Mouse (Mus musculus): Measurements from ENCODE around the gene Gins1. TPM values are rescaled to one million over a fixed set of nuclear protein-coding genes. Genes with fewer than 3 reads are reported as not detected.
"Not testable (repeated sequence)": the region's sequence is repeated elsewhere in the genome, so short reads cannot be mapped to it uniquely, and the experiment has no call there.

Gene Gins1
- polyA plus RNA-seq, 1 experiment = 0.39 TPM

GRCm38 (mm10) chr2:150922165-150922564 lies 17.0 kb downstream of the Gins1 start:
- Histone ChIP-seq H3K4me1 (ENCODE audit: control insufficient read depth, insufficient read depth, low read length) (no peaks in the 10 kb centered on the region), H3K4me3 (replicated peaks; ENCODE audit: extremely low read depth, low read depth, low read length) (no peak overlapping the region)
- no peak for DNase-seq
- TF ChIP-seq CTCF (IDR thresholded peaks at IDR 0.05; ENCODE audit: insufficient read depth, low read length) = no peak
- TF ChIP-seq POLR2A (IDR thresholded peaks at IDR 0.05; ENCODE audit: borderline replicate concordance, extremely low read depth, low read depth, low read length) = no peak
- WGBS = 80% methylated on average over 4 of the region's 4 CpGs

GRCm38 (mm10) chr2:150923026-150923425 lies 17.8 kb downstream of the Gins1 start:
- no peak for DNase-seq
- TF ChIP-seq CTCF (IDR thresholded peaks at IDR 0.05; ENCODE audit: insufficient read depth, low read length) (no peak), POLR2A (IDR thresholded peaks at IDR 0.05; ENCODE audit: borderline replicate concordance, extremely low read depth, low read depth, low read length) (no peak)
- Histone ChIP-seq H3K4me1 (ENCODE audit: control insufficient read depth, insufficient read depth, low read length) (no peaks in the 10 kb centered on the region), H3K4me3 (replicated peaks; ENCODE audit: extremely low read depth, low read depth, low read length) (no peak overlapping the region)
- WGBS = 93% methylated on average over 3 of the region's 3 CpGs

- H3K4me1 ChIP-seq (ENCODE audit: control insufficient read depth, insufficient read depth, low read length) = no peaks in the 10 kb centered on the region
- DNase-seq = no peak
- WGBS = 87% methylated on average over 7 of the region's 7 CpGs
- no peak for TF ChIP-seq POLR2A (IDR thresholded peaks at IDR 0.05; ENCODE audit: borderline replicate concordance, extremely low read depth, low read depth, low read length)
- TF ChIP-seq CTCF (IDR thresholded peaks at IDR 0.05; ENCODE audit: insufficient read depth, low read length) = no peak
- no peak overlapping the region for H3K4me3 ChIP-seq (replicated peaks; ENCODE audit: extremely low read depth, low read depth, low read length)
Measured at GRCm38 (mm10) chr2:150923505-150923904, 18.3 kb downstream of the Gins1 start.

DNA sequence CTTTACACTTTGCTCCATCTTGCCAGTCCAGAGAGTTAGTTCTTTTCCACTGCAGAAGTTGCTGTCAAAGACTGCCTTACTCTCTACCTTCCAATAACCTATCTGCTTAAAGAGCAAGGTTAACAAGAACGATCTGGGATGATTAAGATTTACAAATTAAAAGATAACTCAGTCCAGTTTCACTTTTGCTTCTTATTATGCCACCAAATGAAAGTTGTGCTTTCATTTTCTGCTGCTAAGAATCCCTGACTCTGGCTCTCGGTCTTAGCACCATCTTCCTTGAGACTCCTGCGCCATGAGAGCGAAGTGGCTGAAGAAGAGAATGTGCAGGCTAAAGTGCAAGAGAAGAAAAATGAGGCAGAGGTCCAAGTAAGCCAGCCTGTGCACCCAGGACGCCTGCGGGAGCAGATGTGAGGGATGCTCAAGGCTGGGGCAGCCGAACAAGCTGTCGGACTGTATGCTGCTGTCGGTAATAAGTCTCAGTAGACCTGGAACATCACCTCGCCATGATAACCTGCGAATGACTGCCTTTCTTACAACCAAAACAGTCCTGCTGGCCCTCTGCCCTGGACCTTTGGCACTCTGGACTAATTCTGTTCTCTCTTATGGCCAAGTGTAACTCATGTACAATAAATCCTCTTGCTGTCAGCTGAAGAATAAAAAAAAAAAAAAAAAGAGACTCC lies 22.0 kb downstream of the Gins1 start:
- Histone ChIP-seq H3K4me3 (replicated peaks; ENCODE audit: extremely low read depth, low read depth, low read length) (no peak overlapping the region), H3K4me1 (ENCODE audit: control insufficient read depth, insufficient read depth, low read length) (no peaks in the 10 kb centered on the region)
- DNase-seq = no peak
- WGBS = 83% methylated on average over 11 of the region's 11 CpGs
- TF ChIP-seq POLR2A (IDR thresholded peaks at IDR 0.05; ENCODE audit: borderline replicate concordance, extremely low read depth, low read depth, low read length) (no peak), CTCF (IDR thresholded peaks at IDR 0.05; ENCODE audit: insufficient read depth, low read length) (no peak)

- H3K4me3 ChIP-seq (replicated peaks; ENCODE audit: extremely low read depth, low read depth, low read length) = no peak overlapping the region
- no peak for DNase-seq
- TF ChIP-seq POLR2A (IDR thresholded peaks at IDR 0.05; ENCODE audit: borderline replicate concordance, extremely low read depth, low read depth, low read length) (no peak), CTCF (IDR thresholded peaks at IDR 0.05; ENCODE audit: insufficient read depth, low read length) (no peak)
- H3K4me1 ChIP-seq (ENCODE audit: control insufficient read depth, insufficient read depth, low read length) = no peaks in the 10 kb centered on the region
- 81% methylated on average over 6 of the region's 6 CpGs for WGBS
Measured at GRCm38 (mm10) chr2:150929156-150929555, 24.0 kb downstream of the Gins1 start.

DNA sequence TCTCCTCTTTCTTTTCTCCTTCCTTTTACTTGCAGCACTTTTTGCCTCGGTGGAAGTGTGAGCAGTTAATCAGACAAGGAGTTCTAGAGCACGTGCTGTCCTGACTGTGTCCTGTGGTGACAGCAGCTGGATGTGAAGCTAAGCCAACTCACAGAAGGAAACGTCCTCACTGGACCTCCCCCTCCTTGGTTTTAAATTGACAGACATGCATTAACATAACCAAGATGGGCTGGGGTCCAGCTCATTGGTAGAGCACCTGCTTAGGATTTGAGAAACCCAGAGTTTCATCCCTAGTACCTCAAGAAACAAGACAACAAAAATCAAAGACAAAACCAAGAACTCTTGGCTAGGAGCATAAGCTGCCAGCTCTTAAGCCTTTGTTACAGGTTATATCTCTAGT lies 25.6 kb downstream of the Gins1 start:
- WGBS = 59% methylated on average over 3 of the region's 3 CpGs
- TF ChIP-seq CTCF (IDR thresholded peaks at IDR 0.05; ENCODE audit: insufficient read depth, low read length) = no peak
- no peak for TF ChIP-seq POLR2A (IDR thresholded peaks at IDR 0.05; ENCODE audit: borderline replicate concordance, extremely low read depth, low read depth, low read length)
- Histone ChIP-seq H3K4me1 (ENCODE audit: control insufficient read depth, insufficient read depth, low read length) (no peaks in the 10 kb centered on the region), H3K4me3 (replicated peaks; ENCODE audit: extremely low read depth, low read depth, low read length) (no peak overlapping the region)
- DNase-seq = no peak

DNA sequence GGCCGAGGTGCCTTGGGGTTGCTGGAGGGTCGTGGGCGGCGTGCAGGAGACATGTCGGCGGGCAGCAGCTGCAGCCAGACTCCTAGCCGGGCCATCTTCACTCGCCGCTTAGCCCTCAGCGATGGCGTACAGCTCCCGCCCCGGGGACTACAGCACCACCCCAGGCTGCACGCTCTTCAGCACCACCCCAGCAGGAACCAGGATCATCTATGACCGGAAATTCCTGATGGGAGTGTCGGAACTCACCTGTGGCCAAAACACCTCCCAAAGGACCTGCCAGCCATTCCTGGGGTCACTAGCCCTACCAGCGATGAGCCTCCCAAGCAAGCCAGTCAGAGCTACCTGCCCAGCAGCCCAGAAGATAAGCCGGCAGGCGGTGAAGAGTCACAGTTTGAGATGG lies 28.3 kb downstream of the Gins1 start:
- no peaks in the 10 kb centered on the region for H3K4me1 ChIP-seq (ENCODE audit: control insufficient read depth, insufficient read depth, low read length)
- DNase-seq = no peak
- H3K4me3 ChIP-seq (replicated peaks; ENCODE audit: extremely low read depth, low read depth, low read length) = no peak overlapping the region
- no peak for TF ChIP-seq POLR2A (IDR thresholded peaks at IDR 0.05; ENCODE audit: borderline replicate concordance, extremely low read depth, low read depth, low read length)
- TF ChIP-seq CTCF (IDR thresholded peaks at IDR 0.05; ENCODE audit: insufficient read depth, low read length) = no peak
- 79% methylated on average over 19 of the region's 19 CpGs for WGBS

DNA sequence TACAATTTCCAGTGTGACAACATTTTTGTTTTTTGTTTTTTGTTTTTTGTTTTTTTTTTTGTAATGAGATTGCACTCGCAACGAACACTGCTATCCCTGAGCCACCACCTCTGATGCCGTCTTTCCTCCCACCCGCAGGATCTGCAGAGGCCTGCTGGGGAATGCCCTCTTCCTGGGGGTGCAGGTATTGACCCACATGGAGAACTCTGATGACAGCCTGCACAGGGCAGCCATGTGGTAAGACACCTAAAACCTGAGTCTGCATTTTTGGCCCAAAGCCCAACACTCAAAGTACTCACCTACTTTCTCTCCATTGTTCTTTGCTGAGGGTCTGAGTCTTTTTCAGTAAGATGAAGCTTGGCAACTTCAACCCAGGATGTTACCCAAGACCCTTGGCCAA lies 29.5 kb downstream of the Gins1 start:
- DNase-seq = no peak
- 93% methylated on average over 4 of the region's 4 CpGs for WGBS

DNA sequence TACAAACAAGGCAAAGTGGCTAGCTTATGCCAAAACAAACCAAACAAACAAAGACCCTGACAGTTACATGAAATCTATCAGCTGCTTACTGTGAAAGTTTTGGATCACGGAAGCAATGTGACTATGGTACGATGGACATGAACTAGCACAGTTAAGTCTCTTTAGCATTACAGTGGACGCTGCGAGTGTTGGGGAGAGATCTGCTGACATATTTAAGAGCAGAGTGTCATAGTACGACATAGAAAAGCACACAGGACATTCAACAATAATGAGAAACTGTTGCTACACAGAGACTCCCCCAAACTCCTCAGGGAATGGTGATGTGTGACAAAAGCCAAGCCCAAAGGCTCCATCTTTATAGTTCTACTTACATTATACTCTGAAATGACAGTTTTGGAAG lies 38.8 kb downstream of the Gins1 start:
- no peak for TF ChIP-seq POLR2A (IDR thresholded peaks at IDR 0.05; ENCODE audit: borderline replicate concordance, extremely low read depth, low read depth, low read length)
- no peak for TF ChIP-seq CTCF (IDR thresholded peaks at IDR 0.05; ENCODE audit: insufficient read depth, low read length)
- no peak for DNase-seq
- no peaks in the 10 kb centered on the region for H3K4me1 ChIP-seq (ENCODE audit: control insufficient read depth, insufficient read depth, low read length)
- 92% methylated on average over 5 of the region's 5 CpGs for WGBS
- H3K4me3 ChIP-seq (replicated peaks; ENCODE audit: extremely low read depth, low read depth, low read length) = no peak overlapping the region

More for the DNA sequence above, 29.5 kb downstream of the Gins1 start:
- Histone ChIP-seq H3K4me1 (ENCODE audit: control insufficient read depth, insufficient read depth, low read length) (no peaks in the 10 kb centered on the region), H3K4me3 (replicated peaks; ENCODE audit: extremely low read depth, low read depth, low read length) (no peak overlapping the region)
- TF ChIP-seq CTCF (IDR thresholded peaks at IDR 0.05; ENCODE audit: insufficient read depth, low read length) = no peak

DNA sequence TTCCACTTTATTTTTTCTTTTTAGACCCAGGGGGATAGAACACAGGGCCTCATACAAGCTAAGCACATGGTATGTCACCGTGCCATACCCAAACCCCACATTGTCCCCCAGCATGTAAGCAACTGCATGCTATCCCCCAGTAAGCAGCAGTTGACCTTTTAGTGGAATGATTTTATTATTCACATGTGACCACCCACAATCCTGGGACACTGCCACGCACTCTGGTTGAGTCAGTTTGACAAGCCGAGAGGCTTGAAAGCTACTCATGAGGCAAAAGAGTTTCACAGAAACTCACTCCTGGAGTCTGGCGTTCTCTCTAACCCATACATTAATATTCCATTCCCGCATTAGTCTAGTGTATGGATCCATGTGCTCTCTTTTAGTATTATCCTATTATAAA lies 42.1 kb downstream of the Gins1 start:
- H3K4me1 ChIP-seq (ENCODE audit: control insufficient read depth, insufficient read depth, low read length); H3K4me3 ChIP-seq (replicated peaks; ENCODE audit: extremely low read depth, low read depth, low read length); DNase-seq: not testable (repeated sequence)
- 91% methylated on average over 5 of the region's 5 CpGs for WGBS

DNA sequence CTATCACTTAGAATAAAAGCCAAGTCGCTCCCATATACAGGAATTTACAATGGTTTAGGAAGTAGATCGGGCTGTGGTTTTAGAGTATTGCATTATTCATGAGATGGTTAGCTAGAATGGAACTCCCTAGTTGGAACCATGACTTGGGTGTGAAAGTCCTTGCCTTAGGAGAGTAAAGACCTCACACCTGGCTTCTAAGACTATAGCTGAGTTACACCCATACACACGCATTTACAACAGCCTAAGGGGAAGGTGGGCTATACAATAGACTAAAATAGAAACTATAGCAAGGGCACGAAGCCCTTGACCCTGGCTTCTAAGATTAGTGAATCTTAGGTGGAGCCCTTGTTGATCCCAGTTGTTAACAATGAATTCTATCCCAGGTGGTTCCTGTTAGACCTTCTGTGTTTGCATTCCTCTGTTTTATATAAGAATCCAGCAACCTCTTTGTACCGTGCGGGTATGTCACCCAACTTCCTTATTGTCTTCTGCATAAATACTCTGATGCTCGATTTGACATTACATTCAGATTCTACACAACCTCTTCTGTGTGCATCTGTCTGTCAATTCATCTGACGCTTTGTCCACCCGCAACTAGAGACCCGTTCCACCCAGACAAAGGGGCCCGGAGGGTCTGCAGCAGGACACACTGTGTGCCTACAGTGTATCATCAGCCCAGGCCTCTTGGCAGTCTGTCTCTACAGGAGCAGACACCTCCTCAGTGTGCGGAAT lies 42.8 kb downstream of the Gins1 start:
- H3K4me1 ChIP-seq (ENCODE audit: control insufficient read depth, insufficient read depth, low read length); DNase-seq; H3K4me3 ChIP-seq (replicated peaks; ENCODE audit: extremely low read depth, low read depth, low read length): not testable (repeated sequence)
- 82% methylated on average over 12 of the region's 12 CpGs for WGBS
